Mouse (Mus musculus) MEL-GATA-1-ER (cell line): ENCODE data around the gene Slc35f4.
"Not testable (repeated sequence)": the region's sequence is repeated elsewhere in the genome, so short reads cannot be mapped to it uniquely, and the experiment has no call there.

Experiments
- DNase-seq: peaks from one replicate; pipeline ENCODE4 v3.0.0-alpha.2; 2012; ENCODE audit warnings: low read depth; ENCODE audit errors: extremely low read depth

The Slc35f4 gene

GRCm38 (mm10) chr14:49278880-49279279, 247.0 kb downstream of the Slc35f4 start:
- DNase-seq, result no peak

GRCm38 (mm10) chr14:49278479-49278878, 247.4 kb downstream of the Slc35f4 start:
- not testable (repeated sequence) for DNase-seq

- no peak for DNase-seq
These were observed 248.2 kb downstream of the Slc35f4 start for GRCm38 (mm10) chr14:49277642-49278041.

- DNase-seq, result no peak
These were observed 250.5 kb downstream of the Slc35f4 start for GRCm38 (mm10) chr14:49275376-49275775.

GRCm38 (mm10) chr14:49265286-49266002, 260.4 kb downstream of the Slc35f4 start:
- no peak for DNase-seq
